In the genomic region with DNA sequence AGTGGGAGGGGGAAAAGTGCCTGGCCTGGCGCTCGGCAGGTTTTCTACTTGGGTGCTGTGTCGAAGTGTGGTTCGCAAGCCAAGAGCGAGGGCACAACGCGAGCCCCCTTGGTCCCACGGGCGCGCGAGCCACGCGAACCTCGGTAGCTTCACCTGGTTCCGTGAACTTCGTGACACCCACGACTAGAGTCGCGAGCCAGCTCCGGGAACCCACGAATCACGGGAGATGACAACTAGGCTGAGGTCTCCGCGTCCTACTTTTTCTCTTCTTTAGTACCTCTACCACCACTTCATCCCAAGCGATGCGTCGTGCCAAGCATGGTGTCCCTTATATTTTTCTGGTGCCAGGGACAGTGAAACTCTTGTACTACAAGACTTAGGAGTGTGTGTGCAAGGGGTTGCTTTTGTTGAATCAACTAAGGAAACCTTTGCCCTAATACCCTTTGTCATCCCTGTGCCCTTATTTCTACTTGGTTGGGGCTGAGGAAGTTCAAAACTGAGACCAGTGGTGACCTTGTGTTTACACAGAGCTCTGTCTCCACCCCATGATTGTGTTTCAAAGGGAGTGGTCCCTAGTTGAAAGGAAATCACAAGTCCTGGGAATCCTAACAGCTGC, we compare ENCODE assay signal across 8 mouse cellular contexts. TPM values are rescaled to one million over a fixed set of nuclear protein-coding genes. Genes with fewer than 3 reads are reported as not detected.
DNase-seq lines count a peak whose midpoint lies in the region; ATAC-seq and TF ChIP-seq lines count a peak whose summit lies in the region.

No protein-coding gene starts in this region.

- DNase-seq in left cerebral cortex, adult 2 months (ENCODE audit: extremely low spot score in 1 of 2, low spot score in 2 of 2), result no peak
- no peak for DNase-seq in left cerebral cortex, adult 18-20 months (ENCODE audit: low spot score in 2 of 2)
- DNase-seq in embryonic facial prominence, embryonic 11.5 days (ENCODE audit: low spot score), result peak; percentile 37
- DNase-seq in heart, postnatal 0 days (ENCODE audit: low spot score), result peak; percentile 80
- peak; percentile 38 for DNase-seq in liver, embryonic 11.5 days (ENCODE audit: low spot score)
- DNase-seq in right cerebral cortex, postnatal 36 days (ENCODE audit: low spot score in 2 of 2), result no peak
- no peak for DNase-seq in right cerebral cortex, postnatal 10 days (ENCODE audit: low spot score in 2 of 2)

- H3K9me3 ChIP-seq in embryonic facial prominence, embryonic 11.5 days (replicated peaks; ENCODE audit: control insufficient read depth, low read length), result no peaks in the 10 kb centered on the region
- H3K9me3 ChIP-seq in heart, postnatal 0 days (replicated peaks; ENCODE audit: control insufficient read depth, low read length), result no peaks in the 10 kb centered on the region
- H3K9me3 ChIP-seq in liver, embryonic 11.5 days (ENCODE audit: control insufficient read depth, low read length), result no peaks in the 10 kb centered on the region

- no peaks in the 10 kb centered on the region for H3K36me3 ChIP-seq in embryonic facial prominence, embryonic 11.5 days (replicated peaks; ENCODE audit: control insufficient read depth, insufficient read depth, low read depth, low read length)
- peaks cover 8% of the 10 kb centered on the region; the same call in 1 of the 2 replicates for H3K36me3 ChIP-seq in heart, postnatal 0 days (replicated peaks; ENCODE audit: control insufficient read depth, insufficient read depth, low read length)
- no peaks in the 10 kb centered on the region for H3K36me3 ChIP-seq in liver, embryonic 11.5 days (ENCODE audit: control insufficient read depth, insufficient read depth, low read length)
- H3K36me3 ChIP-seq in myocyte (ENCODE audit: control insufficient read depth, insufficient read depth), result peaks cover 15% of the 10 kb centered on the region

- peak overlapping the region; percentile 97 for H3K27ac ChIP-seq in left cerebral cortex, adult 2 months
- H3K27ac ChIP-seq in embryonic facial prominence, embryonic 11.5 days (replicated peaks; ENCODE audit: low read depth, low read length), result peak overlapping the region; percentile 3; the same call in 1 of the 2 replicates
- H3K27ac ChIP-seq in heart, postnatal 0 days (ENCODE audit: low read depth), result peak overlapping the region; percentile 97
- peak overlapping the region; percentile 94 for H3K27ac ChIP-seq in liver, embryonic 11.5 days (ENCODE audit: low read depth, low read length)

- H3K27me3 ChIP-seq in embryonic facial prominence, embryonic 11.5 days (ENCODE audit: control insufficient read depth, insufficient read depth, low read length), result no peaks in the 10 kb centered on the region
- H3K27me3 ChIP-seq in heart, postnatal 0 days (ENCODE audit: control insufficient read depth, insufficient read depth, low read length), result no peaks in the 10 kb centered on the region
- no peaks in the 10 kb centered on the region for H3K27me3 ChIP-seq in liver, embryonic 11.5 days (replicated peaks; ENCODE audit: control insufficient read depth, insufficient read depth, low read length)
- H3K27me3 ChIP-seq in myocyte (ENCODE audit: control insufficient read depth, insufficient read depth, insufficient read length), result no peaks in the 10 kb centered on the region

- TF ChIP-seq EP300 in heart, postnatal 0 days (IDR thresholded peaks at IDR 0.05; ENCODE audit: low read depth), result no peak

- peak; percentile 45 for TF ChIP-seq POLR2A in myocyte (IDR thresholded peaks at IDR 0.05; ENCODE audit: insufficient read length, low read depth)

- H3K4me1 ChIP-seq in embryonic facial prominence, embryonic 11.5 days (ENCODE audit: control insufficient read depth, insufficient read depth, low read length), result no peaks in the 10 kb centered on the region
- peaks cover 11% of the 10 kb centered on the region; the same call in 1 of the 2 replicates for H3K4me1 ChIP-seq in heart, postnatal 0 days (ENCODE audit: control insufficient read depth, insufficient read depth)
- H3K4me1 ChIP-seq in liver, embryonic 11.5 days (replicated peaks; ENCODE audit: control insufficient read depth, insufficient read depth, low read length), result peaks cover 14% of the 10 kb centered on the region

- no peak for TF ChIP-seq CTCF in left cerebral cortex, adult 2 months (IDR thresholded peaks at IDR 0.05)
- no peak for TF ChIP-seq CTCF in heart, postnatal 0 days (IDR thresholded peaks at IDR 0.05; ENCODE audit: low read depth)

- peak overlapping the region; percentile 46 for H3K4me2 ChIP-seq in embryonic facial prominence, embryonic 11.5 days (ENCODE audit: low read depth, low read length)
- H3K4me2 ChIP-seq in heart, postnatal 0 days (ENCODE audit: low read depth, low read length), result peak overlapping the region; percentile 76
- H3K4me2 ChIP-seq in liver, embryonic 11.5 days, result peak overlapping the region; percentile 76
- peak overlapping the region; percentile 84 for H3K4me2 ChIP-seq in myocyte (ENCODE audit: low read depth)

- peak overlapping the region; percentile 97 for H3K4me3 ChIP-seq in left cerebral cortex, adult 2 months
- H3K4me3 ChIP-seq in embryonic facial prominence, embryonic 11.5 days (ENCODE audit: low read depth, low read length), result peak overlapping the region; percentile 62
- peak overlapping the region; percentile 87 for H3K4me3 ChIP-seq in heart, postnatal 0 days (ENCODE audit: low read depth, low read length)
- H3K4me3 ChIP-seq in liver, embryonic 11.5 days (ENCODE audit: low read depth, low read length), result peak overlapping the region; percentile 80
- H3K4me3 ChIP-seq in myocyte, result peak overlapping the region; percentile 76

- peak overlapping the region; percentile 83 for H3K9ac ChIP-seq in embryonic facial prominence, embryonic 11.5 days (replicated peaks; ENCODE audit: low read length)
- peak overlapping the region; percentile 91 for H3K9ac ChIP-seq in heart, postnatal 0 days (replicated peaks; ENCODE audit: low read depth, low read length)
- peak overlapping the region; percentile 91 for H3K9ac ChIP-seq in liver, embryonic 11.5 days (ENCODE audit: low read depth, low read length)

- intact Hi-C loops in left cerebral cortex, adult 2 months (cut with DNase I), result loop anchor here (1.0 kb wide), 1 partner anchor 173 kb away; no protein-coding TSS in a partner anchor

- under 1% methylated on average over 27 of the region's 27 CpGs for WGBS in embryonic facial prominence, embryonic 11.5 days
- WGBS in heart, postnatal 0 days, result 0% methylated on average over 27 of the region's 27 CpGs
- WGBS in liver, embryonic 11.5 days, result 1% methylated on average over 27 of the region's 27 CpGs

- ATAC-seq in embryonic facial prominence, embryonic 11.5 days (replicated peaks; ENCODE audit: insufficient number of reproducible peaks, low FRiP score, low TSS enrichment, low read depth), result peak; percentile 12; the same call in 1 of the 2 replicates
- ATAC-seq in heart, postnatal 0 days (ENCODE audit: insufficient read depth, low read depth), result peak; percentile 36
- peak; percentile 40 for ATAC-seq in liver, embryonic 11.5 days (replicated peaks; ENCODE audit: low FRiP score)

- H3ac ChIP-seq in myocyte (ENCODE audit: control insufficient read depth, insufficient read length), result peak overlapping the region; percentile 64

- H3K79me2 ChIP-seq in myocyte (ENCODE audit: control insufficient read depth, insufficient read depth), result peaks cover 89% of the 10 kb centered on the region

TF ChIP-seq in myocyte, 11 proteins besides CTCF, POLR2A, EP300 and RAD21:
- no peak for TF ChIP-seq REST (IDR thresholded peaks at IDR 0.05; ENCODE audit: insufficient read depth, insufficient read length)
- TF ChIP-seq E2F4 (IDR thresholded peaks at IDR 0.05; ENCODE audit: insufficient read depth), result no peak
- no peak for TF ChIP-seq SRF (IDR thresholded peaks at IDR 0.05; ENCODE audit: control insufficient read depth, insufficient read length, low read depth)
- TF ChIP-seq TCF3 (IDR thresholded peaks at IDR 0.05; ENCODE audit: insufficient read length, low read depth), result no peak
- peak in 2 of 3 experiments; percentile 8 to 26 for TF ChIP-seq MYOD1 (IDR thresholded peaks at IDR 0.05; ENCODE audit: control insufficient read depth in 1 of 3, insufficient read length in 2 of 3, low read depth in 2 of 3)
- TF ChIP-seq CEBPB (IDR thresholded peaks at IDR 0.05; ENCODE audit: insufficient read depth, poor library complexity, severe bottlenecking), result no peak
- TF ChIP-seq POLR2AphosphoS2 (IDR thresholded peaks at IDR 0.05; ENCODE audit: insufficient read length, low read depth), result peak; percentile 67
- no peak for TF ChIP-seq MAX (IDR thresholded peaks at IDR 0.05; ENCODE audit: low read depth)
- no peak for TF ChIP-seq TCF12 (IDR thresholded peaks at IDR 0.05; ENCODE audit: insufficient read depth, poor library complexity, severe bottlenecking)
- TF ChIP-seq MYOG (IDR thresholded peaks at IDR 0.05; ENCODE audit: control insufficient read depth in 1 of 3, insufficient read depth in 1 of 3, insufficient read length in 2 of 3, low read depth in 2 of 3), result no peak
- no peak for TF ChIP-seq USF1 (IDR thresholded peaks at IDR 0.05; ENCODE audit: low read depth)
TF ChIP-seq in myocyte: peak in this region for 2.

RNA-seq across cellular contexts. Expression of gene Cept1, which starts 0.4 kb away (rescaled TPM):
- total RNA-seq in left cerebral cortex, adult 2 months (2021), result 10 to 100 TPM; 45.9 to 52.6 TPM
- 10 to 100 TPM; 49.7 to 52.1 TPM for total RNA-seq in left cerebral cortex, adult 18-20 months (2021)
- polyA plus RNA-seq in embryonic facial prominence, embryonic 11.5 days (2014; fragmentation: Nextera tagmentation; extraction: Ambion mirVana), result 48.3 and 57.4 TPM in 2 replicates
- 29.3 and 43.5 TPM in 2 replicates for total RNA-seq in heart, postnatal 0 days (2014; rRNA removed; ENCODE audit: low replicate concordance)
- polyA plus RNA-seq in heart, postnatal 0 days (2015; fragmentation: Nextera tagmentation; extraction: Ambion mirVana), result 21.2 and 24.2 TPM in 2 replicates
- polyA plus RNA-seq in liver, embryonic 11.5 days (2014; fragmentation: Nextera tagmentation; extraction: Ambion mirVana), result 40.7 and 43.0 TPM in 2 replicates
- 18.9 TPM for polyA plus RNA-seq in myocyte (2012; fragmentation: generic; extraction: Trizol)

RNA-seq across cellular contexts. Expression of gene Dram2, which starts 0.4 kb away (rescaled TPM):
- 10 to 100 TPM; 28.4 to 33.3 TPM for total RNA-seq in left cerebral cortex, adult 2 months (2021)
- 10 to 100 TPM; 30.2 to 34.8 TPM for total RNA-seq in left cerebral cortex, adult 18-20 months (2021)
- polyA plus RNA-seq in embryonic facial prominence, embryonic 11.5 days (2014; fragmentation: Nextera tagmentation; extraction: Ambion mirVana), result 40.3 and 44.9 TPM in 2 replicates
- total RNA-seq in heart, postnatal 0 days (2014; rRNA removed; ENCODE audit: low replicate concordance), result 107 and 116 TPM in 2 replicates
- 93.5 and 94.9 TPM in 2 replicates for polyA plus RNA-seq in heart, postnatal 0 days (2015; fragmentation: Nextera tagmentation; extraction: Ambion mirVana)
- 34.7 and 40.5 TPM in 2 replicates for polyA plus RNA-seq in liver, embryonic 11.5 days (2014; fragmentation: Nextera tagmentation; extraction: Ambion mirVana)
- 47.3 TPM for polyA plus RNA-seq in myocyte (2012; fragmentation: generic; extraction: Trizol)

Comparison
In these comparisons a context has a peak if more than half of its experiments do, and no peak if none do; other contexts are left out.
1. DNase-seq: peak in embryonic facial prominence, embryonic 11.5 days (single experiment), heart, postnatal 0 days (single experiment) and liver, embryonic 11.5 days (single experiment); none in left cerebral cortex, adult 2 months (0 of 2), left cerebral cortex, adult 18-20 months (0 of 2), right cerebral cortex, postnatal 36 days (0 of 2) and right cerebral cortex, postnatal 10 days (0 of 2).
2. H3K27ac ChIP-seq: peak in every context shown above with its lines; median percentile 97 in left cerebral cortex, adult 2 months; 97 in heart, postnatal 0 days; 94 in liver, embryonic 11.5 days; 3 in embryonic facial prominence, embryonic 11.5 days.
3. Peak in every context shown above with its lines, with median percentiles within 50 percentile points of each other: H3K4me3 ChIP-seq, ATAC-seq, H3K4me2 ChIP-seq and H3K9ac ChIP-seq.